Mouse (Mus musculus) spleen, postnatal 36 days (tissue): ENCODE results near the gene Manbal.

Experiments
- DNase-seq, 2 experiments: peaks; one replicate each; pipeline ENCODE4 v3.0.0; 2022; ENCODE audit warnings: low spot score in 2 of 2, mixed read lengths in 1 of 2

Manbal gene

GRCm38 (mm10) chr2:157367184-157367893 is at the start of gene Manbal:
TSS of gene Manbal (plus strand) at chr2:157367594.
- peak; percentile 91 for DNase-seq

- DNase-seq: no peak
These were observed 47.3 kb upstream of the Manbal start for GRCm38 (mm10) chr2:157320135-157320534.

DNA sequence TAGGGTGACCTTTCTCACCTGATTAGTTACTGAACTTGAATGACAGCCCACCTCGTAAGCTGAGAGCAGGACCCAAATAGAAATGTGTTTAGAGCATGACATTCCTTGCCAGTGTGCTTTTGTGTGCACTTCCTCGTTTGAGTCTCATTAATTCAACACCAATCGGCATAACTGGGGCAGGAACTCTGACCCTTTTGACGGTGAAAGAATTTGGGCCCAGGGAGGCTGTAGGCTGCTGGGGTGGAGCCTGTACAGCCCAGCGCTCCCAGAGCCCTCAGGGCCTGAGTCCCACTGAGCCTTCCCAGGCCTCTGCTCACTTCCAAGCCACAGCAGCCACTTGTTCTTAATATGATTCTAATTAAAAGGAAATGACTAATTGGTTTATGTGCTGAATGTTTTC is 46.5 kb upstream of the Manbal start:
- no peak for DNase-seq

- no peak for DNase-seq
These were observed 45.2 kb upstream of the Manbal start for GRCm38 (mm10) chr2:157322029-157322766.

DNA sequence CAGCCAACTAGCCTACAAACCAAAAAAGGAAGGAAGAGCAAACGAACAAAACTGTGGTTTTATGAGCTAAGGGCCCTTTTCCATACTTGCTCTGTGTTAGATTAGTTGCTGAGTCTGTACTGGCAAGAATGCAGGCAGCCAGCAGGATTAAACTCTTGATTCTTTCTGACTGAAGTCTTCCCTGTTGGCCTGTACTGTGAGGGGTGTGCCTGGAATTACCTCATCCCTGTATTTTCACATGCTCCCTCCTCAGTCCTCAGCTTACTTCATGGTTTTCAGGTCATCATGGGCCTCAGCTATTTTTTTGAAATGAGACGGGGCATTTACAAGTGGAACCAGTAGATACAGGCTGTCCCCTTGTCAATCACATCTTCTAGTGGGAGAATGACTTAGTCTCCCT is 42.2 kb upstream of the Manbal start:
- DNase-seq: no peak

GRCm38 (mm10) chr2:157328106-157328505 is 39.3 kb upstream of the Manbal start:
- DNase-seq: no peak

GRCm38 (mm10) chr2:157328570-157328969 is 38.8 kb upstream of the Manbal start:
- no peak for DNase-seq

- DNase-seq: no peak
These were observed 35.3 kb upstream of the Manbal start for GRCm38 (mm10) chr2:157332059-157332458.

DNA sequence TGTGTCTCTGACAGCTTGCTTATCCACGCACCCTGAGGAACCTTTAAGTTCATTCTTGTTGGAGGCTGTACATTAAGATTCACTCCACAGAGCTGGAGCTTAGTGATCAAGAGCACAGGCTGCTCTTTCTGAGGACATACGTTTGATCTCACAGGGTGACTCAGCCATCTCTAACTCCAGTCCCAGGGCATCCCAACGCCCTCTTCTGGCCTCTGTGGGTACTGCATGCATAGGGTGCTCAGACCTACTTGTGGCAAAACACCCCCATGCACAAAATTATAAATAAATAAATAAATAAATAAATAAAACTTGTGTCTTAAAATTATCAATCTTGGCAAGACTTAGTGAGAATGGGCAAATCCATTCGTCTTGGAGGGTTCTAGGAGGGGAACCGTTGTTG is 28.7 kb upstream of the Manbal start:
- DNase-seq: peak; percentile 17 to 39

DNA sequence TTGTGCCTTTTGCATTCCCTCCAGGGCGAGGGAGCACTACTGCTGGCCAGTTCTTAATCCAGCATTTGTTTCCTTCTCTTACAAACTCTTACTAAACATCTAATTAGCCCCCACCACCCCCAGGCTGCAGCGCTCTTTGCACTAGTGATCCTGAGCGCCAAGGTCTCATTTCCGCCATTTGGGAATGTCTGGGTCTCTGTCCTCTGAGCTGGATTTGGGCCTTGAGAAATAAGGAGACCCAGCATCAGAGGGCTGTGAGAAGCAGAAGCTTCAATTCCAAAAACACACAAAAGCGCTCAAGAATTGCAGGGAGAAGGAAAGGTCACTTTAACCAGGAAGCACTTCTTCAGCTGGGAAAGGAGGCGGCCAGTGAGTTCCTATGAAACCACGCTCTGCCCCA is 27.9 kb upstream of the Manbal start:
- DNase-seq: no peak

- no peak for DNase-seq
These were observed 27.1 kb upstream of the Manbal start for GRCm38 (mm10) chr2:157340221-157340741.

DNA sequence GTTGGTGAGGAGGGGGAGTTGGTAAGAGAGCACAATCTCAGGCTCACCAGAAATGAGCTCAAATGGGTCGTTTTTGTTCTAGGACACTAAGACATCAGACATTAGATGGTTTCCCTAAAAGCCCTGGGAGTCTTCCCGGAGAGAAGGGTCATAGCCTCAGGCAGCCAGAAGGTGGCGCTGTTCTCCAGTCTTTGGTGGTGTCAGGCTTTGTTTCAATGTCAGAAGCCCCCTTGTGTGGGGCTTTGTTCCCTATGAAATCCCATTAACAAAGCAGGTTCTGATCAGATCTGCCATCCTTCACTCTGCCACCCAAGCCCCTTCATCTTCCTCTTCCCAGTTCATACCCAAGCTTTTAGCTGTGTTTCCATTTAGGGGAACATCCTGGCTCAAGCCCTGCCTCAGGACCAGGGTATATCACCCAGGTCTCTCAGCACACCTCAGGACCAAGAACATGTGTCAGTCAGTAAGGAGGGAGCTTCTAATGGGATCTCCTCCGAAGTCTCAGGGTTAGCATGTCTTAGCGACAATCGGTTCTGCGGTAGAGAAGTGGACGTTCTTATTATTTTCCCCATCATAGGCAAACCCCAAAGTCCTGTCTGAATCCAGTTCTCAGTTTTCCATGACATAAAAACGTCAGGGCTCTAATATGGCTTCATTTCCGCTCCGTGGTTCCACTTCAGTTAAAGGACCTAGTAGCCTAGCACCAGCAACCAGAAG is 25.7 kb upstream of the Manbal start:
- peak; percentile 27 to 28 for DNase-seq

DNA sequence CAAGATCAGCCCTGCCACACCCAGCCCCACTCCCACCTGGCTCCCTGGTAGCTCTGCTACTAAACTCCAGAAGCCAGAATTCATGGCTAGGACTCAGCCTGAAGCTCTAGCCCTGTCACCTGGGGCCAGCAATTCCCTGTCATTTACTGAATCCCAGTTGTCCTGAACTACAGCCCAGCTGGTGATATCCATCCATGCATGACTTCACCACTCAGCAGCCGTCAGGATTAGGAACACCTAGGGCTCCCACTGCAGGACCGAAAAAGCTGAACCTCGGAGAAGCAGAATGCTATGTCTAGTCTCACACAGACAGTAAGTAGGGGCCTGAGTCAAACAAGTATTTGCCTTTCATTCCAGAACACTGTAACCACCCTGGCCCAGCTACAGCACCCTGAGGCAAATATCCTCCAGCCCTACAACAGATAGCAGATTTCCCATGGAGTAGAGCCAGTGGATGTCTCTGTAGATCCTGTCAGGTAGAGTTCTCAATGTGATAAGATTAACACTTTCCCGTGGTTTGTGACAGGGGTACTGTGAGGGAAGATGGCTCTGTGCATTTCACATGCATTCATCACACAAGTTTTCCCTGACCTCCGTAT is 25.0 kb upstream of the Manbal start:
- DNase-seq: no peak

DNA sequence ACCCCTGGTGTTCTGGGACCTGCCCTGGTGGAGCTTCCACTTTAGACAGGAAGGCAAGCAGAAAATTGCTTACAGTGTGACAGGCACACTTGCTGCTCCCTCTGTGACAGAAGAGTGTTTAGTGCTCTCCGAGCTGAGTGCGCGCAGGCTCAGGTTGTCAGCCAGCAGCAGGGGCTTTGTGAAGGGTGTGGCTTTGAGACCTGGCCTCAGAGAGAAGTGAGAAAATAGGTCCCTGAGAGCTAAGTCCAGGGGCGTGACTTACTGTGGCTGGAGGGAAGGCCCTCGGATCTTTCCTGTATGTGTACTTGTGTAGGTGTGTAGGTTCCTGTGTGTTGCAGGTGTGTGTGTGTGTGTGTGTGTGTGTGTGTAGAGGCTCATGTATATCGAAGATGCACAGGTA is 24.1 kb upstream of the Manbal start:
- DNase-seq: no peak

GRCm38 (mm10) chr2:157347361-157348159 is 19.8 kb upstream of the Manbal start, which contains the start of gene Ghrh:
TSS of gene Ghrh (minus strand) at chr2:157347506.
- no peak for DNase-seq

DNA sequence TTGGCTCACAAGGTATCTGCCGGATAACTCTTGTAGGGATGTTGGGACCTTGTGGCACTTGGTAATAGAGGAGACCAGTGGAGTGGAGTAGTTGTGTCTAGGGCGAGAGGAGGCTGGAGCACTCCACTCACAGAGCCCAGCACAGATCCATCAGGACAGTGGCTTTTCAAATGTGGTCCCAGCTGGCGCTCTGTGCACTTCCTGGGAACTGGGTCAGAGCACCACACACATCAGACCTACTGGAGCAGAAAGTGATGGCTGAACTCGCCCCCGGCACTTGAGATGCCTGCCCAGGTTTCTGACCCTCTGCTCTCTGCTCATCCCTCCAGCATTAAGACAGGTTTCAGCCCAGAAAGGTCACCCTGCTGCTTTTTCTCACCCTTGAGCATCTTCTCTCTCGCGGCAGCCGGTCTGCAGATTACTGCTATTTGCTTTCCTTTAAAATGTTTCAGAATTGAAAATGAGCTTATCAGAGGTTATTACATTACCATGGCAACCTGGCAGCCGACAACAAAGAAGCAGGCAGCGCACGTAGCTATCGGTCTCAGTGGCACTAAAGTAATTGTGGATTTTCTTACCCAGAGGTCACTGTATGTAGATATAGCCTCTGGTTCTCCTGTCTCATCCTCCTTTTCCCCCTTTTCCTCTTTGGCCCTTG is 18.1 kb upstream of the Manbal start:
- no peak for DNase-seq

- no peak for DNase-seq
These were observed 14.2 kb upstream of the Manbal start for GRCm38 (mm10) chr2:157353183-157353582.

GRCm38 (mm10) chr2:157354106-157354505 is 13.3 kb upstream of the Manbal start:
- DNase-seq: no peak

- DNase-seq: no peak
These were observed 7.4 kb upstream of the Manbal start for GRCm38 (mm10) chr2:157360028-157360427.

DNA sequence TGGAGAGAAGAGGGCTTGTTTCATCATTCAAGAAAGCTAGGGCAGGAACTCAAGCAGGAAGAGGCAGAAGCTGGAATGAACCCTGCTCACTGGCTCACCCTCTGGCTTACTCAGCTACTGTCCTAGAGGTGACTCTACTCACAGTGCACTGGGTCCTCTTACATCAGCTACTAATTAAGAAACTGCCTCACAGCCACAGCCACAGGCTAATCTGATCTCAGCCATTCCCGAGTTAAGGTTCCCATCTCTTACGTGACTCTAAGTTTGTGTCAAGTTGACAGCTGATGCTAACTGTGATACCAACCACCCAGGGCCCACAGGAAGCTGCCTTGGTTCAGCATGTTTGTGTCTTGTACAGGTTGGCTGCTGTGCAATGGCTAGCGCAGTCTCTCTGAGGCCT is 4.4 kb upstream of the Manbal start:
- no peak for DNase-seq

- DNase-seq: peak; percentile 12 to 39
These were observed 632 bp upstream of the Manbal start for GRCm38 (mm10) chr2:157366762-157367161.
